Mouse (Mus musculus) megakaryocyte-erythroid progenitor cell, adult 5-6 weeks (primary cell): ENCODE measurements around the gene Cd300ld2. TPM values are rescaled to one million over a fixed set of nuclear protein-coding genes. Genes with fewer than 3 reads are reported as not detected.
A peak's percentile ranks its signal among the peaks of the same experiment; 100 is the strongest.
"Not testable (repeated sequence)": the region's sequence is repeated elsewhere in the genome, so short reads cannot be mapped to it uniquely, and the experiment has no call there.

Source experiments
- ATAC-seq: replicated peaks from 2 replicates; pipeline ENCODE4 v1.8.0; 2016; ENCODE audit warnings: mild to moderate bottlenecking, inconsistent platforms; ENCODE audit not compliant: severe bottlenecking, poor library complexity, low FRiP score, low TSS enrichment
- total RNA-seq, 2 experiments: library from RNA; stranded (forward) in 1 of 2; stranded (reverse) in 1 of 2; fragments of 200-1000, 215-1000 nt in 1 of 2; fragments of >200 nt in 1 of 2; fragmentation: Nextera tagmentation in 1 of 2; gene quantifications; 2 replicates each; pipeline ENCODE4 v1.2.3; 2014 to 2017

Cd300ld2 gene
- not detected in 2 replicates for total RNA-seq (2014; fragmentation: Nextera tagmentation)
- total RNA-seq (2017) = not detected in 2 replicates

GRCm38 (mm10) chr11:115016093-115016492, at the start of gene Cd300ld2:
Gene Cd300ld2 (minus strand): TSS chr11:115016193.
- not testable (repeated sequence) for ATAC-seq

- ATAC-seq = no peak
These were observed 46.1 kb upstream of the Cd300ld2 start, which contains the start of gene Cd300e for GRCm38 (mm10) chr11:115062077-115062476. Gene Cd300e (minus strand): TSS chr11:115062177.

- ATAC-seq = no peak
These were observed 43.8 kb upstream of the Cd300ld2 start for GRCm38 (mm10) chr11:115059797-115060196.

GRCm38 (mm10) chr11:115058701-115059100, 42.7 kb upstream of the Cd300ld2 start:
- no peak for ATAC-seq

- no peak for ATAC-seq
These were observed 38.5 kb upstream of the Cd300ld2 start for GRCm38 (mm10) chr11:115054537-115054936.

- no peak for ATAC-seq
These were observed 37.0 kb upstream of the Cd300ld2 start for GRCm38 (mm10) chr11:115052991-115053390.

- ATAC-seq = peak; percentile 60
These were observed 36.2 kb upstream of the Cd300ld2 start for GRCm38 (mm10) chr11:115052206-115052605.

- ATAC-seq = no peak
These were observed 33.4 kb upstream of the Cd300ld2 start for GRCm38 (mm10) chr11:115049282-115049895.

GRCm38 (mm10) chr11:115048259-115048658, 32.3 kb upstream of the Cd300ld2 start, which contains the start of gene Cd300ld3:
Gene Cd300ld3 (minus strand): TSS chr11:115048409.
- no peak for ATAC-seq

GRCm38 (mm10) chr11:115037669-115038068, 21.7 kb upstream of the Cd300ld2 start, which contains the start of gene Cd300ld5:
Gene Cd300ld5 (minus strand): TSS chr11:115037769.
- not testable (repeated sequence) for ATAC-seq

- ATAC-seq = not testable (repeated sequence)
These were observed 10.9 kb upstream of the Cd300ld2 start, which contains the start of gene Cd300ld4 for GRCm38 (mm10) chr11:115026912-115027311. Gene Cd300ld4 (minus strand): TSS chr11:115027012.

- no peak for ATAC-seq
These were observed 11.9 kb downstream of the Cd300ld2 start for GRCm38 (mm10) chr11:115004070-115004469.

- no peak for ATAC-seq
These were observed 14.4 kb downstream of the Cd300ld2 start, which contains the start of gene Cd300c2 for GRCm38 (mm10) chr11:115001474-115002040. Gene Cd300c2 (minus strand): TSS chr11:115001880.

GRCm38 (mm10) chr11:114989793-114990192, 26.2 kb downstream of the Cd300ld2 start, which contains the start of gene Cd300ld:
Gene Cd300ld (minus strand): TSS chr11:114989922.
- ATAC-seq = no peak

- no peak for ATAC-seq
These were observed 34.1 kb downstream of the Cd300ld2 start for GRCm38 (mm10) chr11:114981866-114982265.

- ATAC-seq = no peak
These were observed 43.3 kb downstream of the Cd300ld2 start for GRCm38 (mm10) chr11:114972726-114973125.

- no peak for ATAC-seq
These were observed 47.2 kb downstream of the Cd300ld2 start, which contains the start of gene Cd300c for GRCm38 (mm10) chr11:114968752-114969207. Gene Cd300c (minus strand): TSS chr11:114969157.

GRCm38 (mm10) chr11:114965182-114965828, 50.7 kb downstream of the Cd300ld2 start:
- no peak for ATAC-seq

GRCm38 (mm10) chr11:114960369-114960768, 55.6 kb downstream of the Cd300ld2 start:
- ATAC-seq = no peak
